In genomic region chr17:88255744-88256598, GRCm38 (mm10) we compare ENCODE assay signal across 8 mouse cellular contexts.
DNase-seq lines count a peak whose midpoint lies in the region; ATAC-seq and TF ChIP-seq lines count a peak whose summit lies in the region.

No protein-coding gene starts in this region.

- H3K4me3 ChIP-seq in ES-E14 (ENCODE audit: insufficient read depth in 1 of 2, low read depth in 1 of 2, low read length in 2 of 2, poor library complexity in 1 of 2, severe bottlenecking in 1 of 2): peak overlapping the region; percentile 71 to 85
- peak overlapping the region; percentile 68 for H3K4me3 ChIP-seq in forebrain, embryonic 16.5 days (replicated peaks; ENCODE audit: low read length)
- H3K4me3 ChIP-seq in lung, adult 2 months (replicated peaks; ENCODE audit: extremely low read depth, low read depth, low read length): peak overlapping the region; percentile 71
- peak overlapping the region; percentile 62 for H3K4me3 ChIP-seq in neural tube, embryonic 15.5 days (replicated peaks)

- H3K36me3 ChIP-seq in ES-E14 (ENCODE audit: control insufficient read depth, insufficient read depth, low read length, poor library complexity, severe bottlenecking): no peaks in the 10 kb centered on the region
- no peaks in the 10 kb centered on the region for H3K36me3 ChIP-seq in forebrain, embryonic 16.5 days (ENCODE audit: control insufficient read depth, insufficient read depth)
- no peaks in the 10 kb centered on the region for H3K36me3 ChIP-seq in neural tube, embryonic 15.5 days

- ATAC-seq in cerebellum, adult (ENCODE audit: insufficient number of reproducible peaks, low FRiP score, low TSS enrichment): peak; percentile 19; the same call in 1 of the 2 replicates
- ATAC-seq in forebrain, embryonic 16.5 days: peak; percentile 79
- ATAC-seq in neural tube, embryonic 15.5 days (ENCODE audit: low FRiP score): peak; percentile 89

- H3K4me1 ChIP-seq in ES-E14 (ENCODE audit: control insufficient read depth in 2 of 2, insufficient read depth in 2 of 2, low read length in 2 of 2, poor library complexity in 1 of 2): peaks cover 4 to 12% of the 10 kb centered on the region in 2 experiments; a peak in 2 of 4 replicates
- H3K4me1 ChIP-seq in forebrain, embryonic 16.5 days (replicated peaks; ENCODE audit: control insufficient read depth, insufficient read depth, low read length): peaks cover 18% of the 10 kb centered on the region
- H3K4me1 ChIP-seq in lung, adult 2 months (ENCODE audit: control insufficient read depth, insufficient read depth, low read length): 0 out of 2 replicates have a peak, but pooled peaks cover 3% of the 10 kb centered on the region
- H3K4me1 ChIP-seq in neural tube, embryonic 15.5 days: peaks cover 19% of the 10 kb centered on the region

- WGBS in forebrain, embryonic 16.5 days: under 1% methylated on average over 40 of the region's 40 CpGs
- WGBS in lung, adult 2 months: under 1% methylated on average over 40 of the region's 40 CpGs
- WGBS in neural tube, embryonic 15.5 days: under 1% methylated on average over 40 of the region's 40 CpGs

- intact Hi-C loops in heart, postnatal 36 days (cut with DNase I): loop anchor here (1.0 to 5.0 kb wide), 6 partner anchors 19 to 386 kb away; partner anchors contain the start of gene Foxn2

- DNase-seq in ES-E14 (ENCODE audit: low read depth, low spot score): peak; percentile 81
- peak; percentile 80 to 85 for DNase-seq in heart, postnatal 36 days
- peak; percentile 74 for DNase-seq in layer of hippocampus, adult 11-12 months (ENCODE audit: low spot score)
- DNase-seq in lung, adult 2 months: peak; percentile 77
- peak; percentile 60 for DNase-seq in testis, postnatal 14 days (ENCODE audit: low spot score)

- in situ Hi-C loops in ES-E14 (cut with MboI; ENCODE audit: low sequenced_read_pairs in 2 of 2, unreplicated experiment in 2 of 2): loop anchor here in 1 of 2 experiments (25.0 kb wide), 1 partner anchor 256 kb away; no protein-coding TSS in a partner anchor

- peak overlapping the region; percentile 89 for H3K4me2 ChIP-seq in forebrain, embryonic 16.5 days (ENCODE audit: low read length)
- H3K4me2 ChIP-seq in neural tube, embryonic 15.5 days: peak overlapping the region; percentile 90

- peak; percentile 85 for TF ChIP-seq CTCF in lung, adult 2 months (IDR thresholded peaks at IDR 0.05; ENCODE audit: insufficient read depth, low read length)

- no peaks in the 10 kb centered on the region for H3K9me3 ChIP-seq in ES-E14 (ENCODE audit: control insufficient read depth, insufficient read depth, low read depth, low read length)
- H3K9me3 ChIP-seq in forebrain, embryonic 16.5 days (ENCODE audit: control insufficient read depth, low read length): no peaks in the 10 kb centered on the region
- no peaks in the 10 kb centered on the region for H3K9me3 ChIP-seq in neural tube, embryonic 15.5 days (replicated peaks)

- H3K27me3 ChIP-seq in forebrain, embryonic 16.5 days (replicated peaks; ENCODE audit: control insufficient read depth, insufficient read depth, low read length): no peaks in the 10 kb centered on the region
- no peaks in the 10 kb centered on the region for H3K27me3 ChIP-seq in neural tube, embryonic 15.5 days (replicated peaks)

- H3K9ac ChIP-seq in ES-E14 (ENCODE audit: insufficient read depth, low read depth, low read length, poor library complexity, severe bottlenecking): peak overlapping the region; percentile 73
- peak overlapping the region; percentile 97 for H3K9ac ChIP-seq in forebrain, embryonic 16.5 days (replicated peaks; ENCODE audit: low read depth, low read length)
- H3K9ac ChIP-seq in neural tube, embryonic 15.5 days (replicated peaks): peak overlapping the region; percentile 89

- TF ChIP-seq POLR2A in lung, adult 2 months (IDR thresholded peaks at IDR 0.05; ENCODE audit: borderline replicate concordance, extremely low read depth, low read depth, low read length): 0 out of 2 replicates have a peak, but pooled peaks have one; percentile 4

- peak overlapping the region; percentile 89 for H3K27ac ChIP-seq in ES-E14 (ENCODE audit: insufficient read depth, low read depth, low read length, poor library complexity, severe bottlenecking)
- H3K27ac ChIP-seq in forebrain, embryonic 16.5 days (ENCODE audit: low read length): peak overlapping the region; percentile 92
- H3K27ac ChIP-seq in neural tube, embryonic 15.5 days (replicated peaks): peak overlapping the region; percentile 96

TF ChIP-seq in ES-E14, 5 proteins besides CTCF, POLR2A, EP300 and RAD21:
- TF ChIP-seq ZNF384 (IDR thresholded peaks at IDR 0.05; ENCODE audit: low read depth, low read length) (no peak), ZC3H11A (IDR thresholded peaks at IDR 0.05; ENCODE audit: borderline replicate concordance, low read depth, low read length) (peak; percentile 76; the same call in 1 of the 2 replicates), HCFC1 (IDR thresholded peaks at IDR 0.05; ENCODE audit: borderline replicate concordance, insufficient read depth, low read length) (peak; percentile 47; the same call in 1 of the 2 replicates)

Comparison
In these comparisons a context has a peak if more than half of its experiments do, and no peak if none do; other contexts are left out.
1. Peak in every context shown above with its lines: DNase-seq, ATAC-seq, H3K4me3 ChIP-seq and H3K27ac ChIP-seq.
2. ATAC-seq: peak in every context shown above with its lines; median percentile 89 in neural tube, embryonic 15.5 days; 79 in forebrain, embryonic 16.5 days; 19 in cerebellum, adult.